Mouse (Mus musculus): ENCODE measurements at regions not wholly inside any gene's neighbourhood (a gene's known extent, or its start where the extent isn't known, plus 50 kb on each side); places are given as distances from the start of the nearest gene placed in this dataset.

GRCm38 (mm10) chr1:23602710-23603291 lies 158.8 kb upstream of the B3gat2 start:
- no peak for DNase-seq (ENCODE audit: low spot score)

GRCm38 (mm10) chr1:23629366-23629765 lies 132.2 kb upstream of the B3gat2 start:
- no peak for DNase-seq (ENCODE audit: low spot score)

GRCm38 (mm10) chr1:23645093-23645492 lies 116.5 kb upstream of the B3gat2 start:
- no peak for DNase-seq (ENCODE audit: low spot score)

GRCm38 (mm10) chr1:23648875-23649506 lies 112.6 kb upstream of the B3gat2 start:
- no peak for DNase-seq (ENCODE audit: low spot score)

- DNase-seq (ENCODE audit: low spot score), result no peak
Observed at GRCm38 (mm10) chr1:23649886-23650285, 111.7 kb upstream of the B3gat2 start.

GRCm38 (mm10) chr1:23653628-23654027 lies 107.9 kb upstream of the B3gat2 start:
- no peak for DNase-seq (ENCODE audit: low spot score)

- DNase-seq (ENCODE audit: low spot score), result no peak
Observed at GRCm38 (mm10) chr1:23655768-23656167, 105.8 kb upstream of the B3gat2 start.

GRCm38 (mm10) chr1:23656302-23656701 lies 105.3 kb upstream of the B3gat2 start:
- DNase-seq (ENCODE audit: low spot score), result no peak

- DNase-seq (ENCODE audit: low spot score), result no peak
Observed at GRCm38 (mm10) chr1:23656718-23657117, 104.8 kb upstream of the B3gat2 start.

- no peak for DNase-seq (ENCODE audit: low spot score)
Observed at GRCm38 (mm10) chr1:23670514-23670913, 91.0 kb upstream of the B3gat2 start.

- no peak for DNase-seq (ENCODE audit: low spot score)
Observed at GRCm38 (mm10) chr1:23674357-23674756, 87.2 kb upstream of the B3gat2 start.

- DNase-seq (ENCODE audit: low spot score), result no peak
Observed at GRCm38 (mm10) chr1:23676301-23676700, 85.3 kb upstream of the B3gat2 start.

GRCm38 (mm10) chr1:23689398-23689797 lies 72.2 kb upstream of the B3gat2 start:
- DNase-seq (ENCODE audit: low spot score), result no peak

GRCm38 (mm10) chr1:23705489-23705888 lies 56.1 kb upstream of the B3gat2 start:
- peak; percentile 60 for DNase-seq (ENCODE audit: low spot score)

- no peak for DNase-seq (ENCODE audit: low spot score)
Observed at GRCm38 (mm10) chr1:23706450-23706849, 55.1 kb upstream of the B3gat2 start.
